Mouse (Mus musculus): ENCODE data around the gene Olfr262. TPM values are rescaled to one million over a fixed set of nuclear protein-coding genes. Genes with fewer than 3 reads are reported as not detected.
"Not testable (repeated sequence)": the region's sequence is repeated elsewhere in the genome, so short reads cannot be mapped to it uniquely, and the experiment has no call there.

The Olfr262 gene
- polyA plus RNA-seq (2015; fragmentation: Nextera tagmentation; extraction: Ambion mirVana), result not detected in 2 replicates

GRCm38 (mm10) chr19:12241559-12241958, at the start of gene Olfr262:
Olfr262 (minus strand) TSS chr19:12241659.
- Histone ChIP-seq H3K27me3 (no peaks in the 10 kb centered on the region), H3K27ac (no peak within 1 kb of the TSS), H3K9me3 (replicated peaks) (no peaks in the 10 kb centered on the region), H3K36me3 (no peaks in the 10 kb centered on the region), H3K4me1 (no peaks in the 10 kb centered on the region), H3K9ac (no peak within 1 kb of the TSS), H3K4me3 (replicated peaks) (no peak within 1 kb of the TSS), H3K4me2 (no peak within 1 kb of the TSS)
- ATAC-seq (replicated peaks; ENCODE audit: low FRiP score), result no peak
- 77% methylated on average over 1 of the region's 1 CpGs for WGBS

DNA sequence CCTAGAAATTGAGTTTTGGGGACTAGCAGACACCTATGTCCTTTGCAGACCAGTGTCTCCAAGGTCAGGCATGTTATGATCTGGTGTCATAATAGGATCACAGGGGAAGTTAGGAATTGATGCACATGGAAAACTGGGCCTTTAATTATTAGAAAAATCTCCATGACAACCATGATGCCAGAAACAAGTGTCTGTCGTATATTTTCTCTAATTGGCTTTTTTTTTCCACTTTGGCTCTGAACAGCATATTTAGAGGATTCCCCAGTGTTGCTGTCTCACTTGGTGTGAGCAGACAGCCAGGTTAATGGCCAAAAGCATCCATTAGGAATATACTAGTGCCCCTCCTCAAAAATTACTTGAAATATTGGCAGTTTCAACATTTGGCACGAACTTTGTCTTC, 38.1 kb upstream of the Olfr262 start, which contains the start of gene Olfr1434:
TSS of gene Olfr1434 (plus strand) at position 301 of the 400 bp plus-strand sequence.
- Histone ChIP-seq H3K4me1 (no peaks in the 10 kb centered on the region), H3K4me2 (no peak within 1 kb of the TSS), H3K4me3 (replicated peaks) (no peak within 1 kb of the TSS), H3K36me3 (no peaks in the 10 kb centered on the region), H3K9ac (no peak within 1 kb of the TSS), H3K9me3 (replicated peaks) (no peaks in the 10 kb centered on the region), H3K27ac (no peak within 1 kb of the TSS), H3K27me3 (no peaks in the 10 kb centered on the region)
- ATAC-seq (replicated peaks; ENCODE audit: low FRiP score), result no peak
- WGBS, result 67% methylated on average over 2 of the region's 2 CpGs

DNA sequence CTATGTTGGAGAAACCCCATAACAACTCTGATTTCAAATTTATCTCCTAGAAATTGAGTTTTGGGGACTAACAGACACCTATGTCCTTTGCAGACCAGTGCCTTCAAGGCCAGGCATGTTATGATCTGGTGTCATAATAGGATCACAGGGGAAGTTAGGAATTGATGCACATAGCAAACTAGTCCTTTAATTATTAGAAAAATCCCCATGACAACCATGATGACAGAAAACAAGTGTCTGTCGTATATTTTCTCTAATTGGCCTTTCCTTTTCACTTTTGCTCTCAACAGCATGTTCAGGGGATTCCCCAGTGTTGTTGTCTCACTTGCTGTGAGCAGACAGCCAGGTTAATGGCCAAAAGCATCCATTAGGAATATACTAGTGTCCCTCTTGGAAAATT, 19.3 kb upstream of the Olfr262 start, which contains the start of gene Olfr235:
TSS of gene Olfr235 (plus strand) at position 301 of the 400 bp plus-strand sequence.
- no peak for ATAC-seq (replicated peaks; ENCODE audit: low FRiP score)
- no peak within 1 kb of the TSS for H3K9ac ChIP-seq
- no peak within 1 kb of the TSS for H3K4me3 ChIP-seq (replicated peaks)
- H3K27ac ChIP-seq, result no peak within 1 kb of the TSS
- H3K27me3 ChIP-seq, result no peaks in the 10 kb centered on the region
- no peaks in the 10 kb centered on the region for H3K9me3 ChIP-seq (replicated peaks)
- no peak within 1 kb of the TSS for H3K4me2 ChIP-seq
- H3K4me1 ChIP-seq, result no peaks in the 10 kb centered on the region
- 61% methylated on average over 1 of the region's 1 CpGs for WGBS
- no peaks in the 10 kb centered on the region for H3K36me3 ChIP-seq

DNA sequence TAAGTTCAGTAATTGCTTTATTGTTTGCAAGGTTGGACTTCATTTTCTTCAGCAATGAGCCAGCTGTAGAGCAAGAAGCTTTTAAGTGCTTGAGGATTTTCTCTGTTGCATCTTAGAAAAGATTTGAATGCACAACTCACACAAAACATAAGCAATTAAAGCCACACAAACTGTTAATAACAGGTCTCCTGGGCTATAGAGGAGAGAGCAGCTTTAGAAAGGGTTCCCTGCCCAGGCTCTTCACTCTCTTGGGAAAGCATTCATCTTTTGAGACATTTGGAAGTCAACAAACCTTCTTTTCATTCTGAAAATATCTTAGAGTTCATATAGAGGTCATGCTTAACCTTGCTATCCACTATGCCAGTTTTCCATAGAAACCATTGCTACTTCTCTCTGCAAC, 9.0 kb downstream of the Olfr262 start, which contains the start of gene Olfr1432:
TSS of gene Olfr1432 (minus strand) at position 101 of the 400 bp plus-strand sequence.
- ATAC-seq (replicated peaks; ENCODE audit: low FRiP score); H3K4me3 ChIP-seq (replicated peaks); H3K9me3 ChIP-seq (replicated peaks); H3K4me2 ChIP-seq; H3K4me1 ChIP-seq; H3K27ac ChIP-seq; H3K36me3 ChIP-seq; H3K9ac ChIP-seq; H3K27me3 ChIP-seq: not testable (repeated sequence)

GRCm38 (mm10) chr19:12200334-12200733, 41.1 kb downstream of the Olfr262 start, which contains the start of gene Olfr1431:
Olfr1431 (plus strand) TSS chr19:12200634.
- no peak for ATAC-seq (replicated peaks; ENCODE audit: low FRiP score)
- Histone ChIP-seq H3K27me3 (no peaks in the 10 kb centered on the region), H3K4me1 (no peaks in the 10 kb centered on the region), H3K4me2 (no peak within 1 kb of the TSS), H3K36me3 (no peaks in the 10 kb centered on the region), H3K4me3 (replicated peaks) (no peak within 1 kb of the TSS), H3K9ac (no peak within 1 kb of the TSS), H3K27ac (no peak within 1 kb of the TSS), H3K9me3 (replicated peaks) (no peaks in the 10 kb centered on the region)
- 67% methylated on average over 1 of the region's 1 CpGs for WGBS

GRCm38 (mm10) chr19:12199076-12199475, 42.4 kb downstream of the Olfr262 start:
- not testable (repeated sequence) for H3K9me3 ChIP-seq (replicated peaks); H3K4me3 ChIP-seq (replicated peaks); H3K4me2 ChIP-seq; H3K9ac ChIP-seq; H3K27ac ChIP-seq; H3K4me1 ChIP-seq; ATAC-seq (replicated peaks; ENCODE audit: low FRiP score); H3K27me3 ChIP-seq; H3K36me3 ChIP-seq
- 87% methylated on average over 4 of the region's 4 CpGs for WGBS

Other genes with a start within 250 kb of the Olfr262 start
- not detected in 2 replicates for gene Olfr1423, start 200.3 kb downstream of the Olfr262 start, polyA plus RNA-seq (2015; fragmentation: Nextera tagmentation; extraction: Ambion mirVana)
- not detected in 2 replicates for gene Olfr1424, start 179.0 kb downstream of the Olfr262 start, polyA plus RNA-seq (2015; fragmentation: Nextera tagmentation; extraction: Ambion mirVana)
- gene Olfr1425, start 163.9 kb downstream of the Olfr262 start, polyA plus RNA-seq (2015; fragmentation: Nextera tagmentation; extraction: Ambion mirVana), result not detected in 2 replicates
- gene Olfr1426, start 149.6 kb downstream of the Olfr262 start, polyA plus RNA-seq (2015; fragmentation: Nextera tagmentation; extraction: Ambion mirVana), result not detected in 2 replicates
- not detected in 2 replicates for gene Olfr1427, start 138.3 kb downstream of the Olfr262 start, polyA plus RNA-seq (2015; fragmentation: Nextera tagmentation; extraction: Ambion mirVana)
- gene Olfr1428, start 125.8 kb downstream of the Olfr262 start, polyA plus RNA-seq (2015; fragmentation: Nextera tagmentation; extraction: Ambion mirVana), result not detected in 2 replicates
- not detected in 2 replicates for gene Olfr76, start 118.5 kb downstream of the Olfr262 start, polyA plus RNA-seq (2015; fragmentation: Nextera tagmentation; extraction: Ambion mirVana)
- gene Olfr1555-ps1, start 71.5 kb downstream of the Olfr262 start, polyA plus RNA-seq (2015; fragmentation: Nextera tagmentation; extraction: Ambion mirVana), result not detected in 2 replicates
- gene Olfr1431, start 41.0 kb downstream of the Olfr262 start, polyA plus RNA-seq (2015; fragmentation: Nextera tagmentation; extraction: Ambion mirVana), result not detected in 2 replicates
- gene Olfr1432, start 9.1 kb downstream of the Olfr262 start, polyA plus RNA-seq (2015; fragmentation: Nextera tagmentation; extraction: Ambion mirVana), result not detected in 2 replicates
- gene Olfr235, start 19.4 kb upstream of the Olfr262 start, polyA plus RNA-seq (2015; fragmentation: Nextera tagmentation; extraction: Ambion mirVana), result not detected in 2 replicates
- gene Olfr1434, start 38.2 kb upstream of the Olfr262 start, polyA plus RNA-seq (2015; fragmentation: Nextera tagmentation; extraction: Ambion mirVana), result not detected in 2 replicates
- gene Olfr1436, start 57.5 kb upstream of the Olfr262 start, polyA plus RNA-seq (2015; fragmentation: Nextera tagmentation; extraction: Ambion mirVana), result not detected in 2 replicates
- gene Olfr1437, start 83.4 kb upstream of the Olfr262 start, polyA plus RNA-seq (2015; fragmentation: Nextera tagmentation; extraction: Ambion mirVana), result not detected in 2 replicates
- gene Olfr1438-ps1, start 94.3 kb upstream of the Olfr262 start, polyA plus RNA-seq (2015; fragmentation: Nextera tagmentation; extraction: Ambion mirVana), result not detected in 2 replicates
- gene Olfr1440, start 145.6 kb upstream of the Olfr262 start, polyA plus RNA-seq (2015; fragmentation: Nextera tagmentation; extraction: Ambion mirVana), result not detected in 2 replicates
- not detected in 2 replicates for gene Olfr1441, start 175.8 kb upstream of the Olfr262 start, polyA plus RNA-seq (2015; fragmentation: Nextera tagmentation; extraction: Ambion mirVana)
- not detected in 2 replicates for gene Pfpl, start 186.2 kb upstream of the Olfr262 start, polyA plus RNA-seq (2015; fragmentation: Nextera tagmentation; extraction: Ambion mirVana)
- gene Mpeg1, start 219.1 kb upstream of the Olfr262 start, polyA plus RNA-seq (2015; fragmentation: Nextera tagmentation; extraction: Ambion mirVana), result 0.57 and 0.62 TPM in 2 replicates

Measured in kidney, embryonic 15.5 days (tissue).